ENCODE assay signal across 8 mouse cellular contexts in the genomic region with DNA sequence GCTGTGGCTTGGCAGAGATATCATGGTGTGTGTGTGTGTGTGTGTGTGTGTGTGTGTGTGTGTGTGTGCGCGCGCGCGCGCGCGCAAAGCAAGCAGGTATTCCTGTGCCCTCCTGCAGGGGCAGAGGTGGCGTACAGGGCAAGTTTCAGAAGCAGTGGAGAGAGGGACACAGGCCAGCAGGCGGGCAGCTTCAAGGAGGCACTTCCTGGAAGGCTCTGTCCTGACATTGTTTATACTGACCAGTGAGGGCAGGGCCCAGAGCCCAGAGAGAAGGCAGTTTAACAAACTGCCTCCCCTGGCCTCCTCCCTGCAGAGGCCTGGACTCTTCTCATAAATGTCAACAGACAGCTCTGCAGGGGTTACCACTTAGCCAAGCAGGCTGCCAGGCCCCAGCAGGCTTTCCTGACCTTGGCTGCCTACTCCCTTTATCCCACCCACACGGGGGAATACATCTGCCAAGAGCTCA. TPM values are rescaled to one million over a fixed set of nuclear protein-coding genes. Genes with fewer than 3 reads are reported as not detected.
DNase-seq lines count a peak whose midpoint lies in the region; ATAC-seq lines count a peak whose summit lies in the region.

No protein-coding gene starts in this region.

- no peaks in the 10 kb centered on the region for H3K27me3 ChIP-seq in heart, embryonic 10.5 days (ENCODE audit: insufficient read depth, poor library complexity, severe bottlenecking)
- no peaks in the 10 kb centered on the region for H3K27me3 ChIP-seq in embryonic facial prominence, embryonic 14.5 days (replicated peaks; ENCODE audit: control insufficient read depth, insufficient read depth, low read length)
- no peaks in the 10 kb centered on the region for H3K27me3 ChIP-seq in lung, embryonic 16.5 days (ENCODE audit: control insufficient read depth, insufficient read depth, low read depth, low read length)

- H3K4me2 ChIP-seq in embryonic facial prominence, embryonic 14.5 days (ENCODE audit: low read depth, low read length), result no peak overlapping the region
- no peak overlapping the region for H3K4me2 ChIP-seq in lung, embryonic 16.5 days (ENCODE audit: low read depth, low read length)

- no peak for DNase-seq in heart, embryonic 10.5 days (ENCODE audit: low spot score)
- DNase-seq in heart, postnatal 25 days (ENCODE audit: low spot score), result no peak
- DNase-seq in ZHBTc4 (ENCODE audit: low read depth, low spot score), result peak; percentile 36
- no peak for DNase-seq in embryonic facial prominence, embryonic 14.5 days (ENCODE audit: low spot score)
- peak; percentile 20 to 38 for DNase-seq in kidney, adult 8-10 months
- DNase-seq in right cerebral cortex, adult 2 months (ENCODE audit: low spot score in 2 of 2), result no peak
- no peak for DNase-seq in layer of hippocampus, adult 11-12 months (ENCODE audit: low spot score)

- H3K36me3 ChIP-seq in heart, embryonic 10.5 days, result peaks cover 7% of the 10 kb centered on the region
- peaks cover 16% of the 10 kb centered on the region; the same call in 1 of the 2 replicates for H3K36me3 ChIP-seq in embryonic facial prominence, embryonic 14.5 days (ENCODE audit: control insufficient read depth, insufficient read depth, low read length)
- no peaks in the 10 kb centered on the region for H3K36me3 ChIP-seq in lung, embryonic 16.5 days (ENCODE audit: control insufficient read depth, insufficient read depth, low read length)

- 57% methylated on average over 6 of the region's 11 CpGs for WGBS in heart, embryonic 10.5 days
- WGBS in embryonic facial prominence, embryonic 14.5 days, result 77% methylated on average over 11 of the region's 11 CpGs
- 19% methylated on average over 9 of the region's 11 CpGs for WGBS in lung, embryonic 16.5 days

- peak; percentile 26; the same call in 1 of the 2 replicates for ATAC-seq in embryonic facial prominence, embryonic 14.5 days (ENCODE audit: low read depth)
- peak; percentile 94 for ATAC-seq in lung, embryonic 16.5 days (ENCODE audit: low read depth)

- peaks cover 44% of the 10 kb centered on the region for H3K4me1 ChIP-seq in heart, embryonic 10.5 days
- peaks cover 24% of the 10 kb centered on the region for H3K4me1 ChIP-seq in embryonic facial prominence, embryonic 14.5 days (ENCODE audit: control insufficient read depth, insufficient read depth, low read length)
- H3K4me1 ChIP-seq in lung, embryonic 16.5 days (replicated peaks; ENCODE audit: control insufficient read depth, insufficient read depth, low read length), result peaks cover 27% of the 10 kb centered on the region

- no peaks in the 10 kb centered on the region for H3K9me3 ChIP-seq in heart, embryonic 10.5 days
- no peaks in the 10 kb centered on the region for H3K9me3 ChIP-seq in embryonic facial prominence, embryonic 14.5 days (ENCODE audit: control insufficient read depth, low read length)
- no peaks in the 10 kb centered on the region for H3K9me3 ChIP-seq in lung, embryonic 16.5 days (ENCODE audit: control insufficient read depth, low read length)

- intact Hi-C loops in heart, postnatal 25 days (cut with DNase I), result loop anchor here (5.0 kb wide), 2 partner anchors 42 to 77 kb away; partner anchors contain the start of gene Zcchc24

- H3K9ac ChIP-seq in embryonic facial prominence, embryonic 14.5 days (ENCODE audit: low read depth, low read length), result no peak overlapping the region; the same call in 1 of the 2 replicates
- H3K9ac ChIP-seq in lung, embryonic 16.5 days (ENCODE audit: low read length), result 0 out of 2 replicates have a peak overlapping the region, but pooled peaks have one; percentile 8

- H3K4me3 ChIP-seq in heart, embryonic 10.5 days, result no peak overlapping the region
- H3K4me3 ChIP-seq in embryonic facial prominence, embryonic 14.5 days (ENCODE audit: low read depth, low read length), result no peak overlapping the region
- no peak overlapping the region for H3K4me3 ChIP-seq in lung, embryonic 16.5 days (ENCODE audit: low read length)

- H3K27ac ChIP-seq in heart, embryonic 10.5 days, result peak overlapping the region; percentile 82
- H3K27ac ChIP-seq in embryonic facial prominence, embryonic 14.5 days (replicated peaks; ENCODE audit: low read depth, low read length), result peak overlapping the region; percentile 48
- H3K27ac ChIP-seq in lung, embryonic 16.5 days (ENCODE audit: low read length), result peak overlapping the region; percentile 77

RNA-seq across cellular contexts. Expression of gene Ppif, which starts 31.1 kb away (rescaled TPM):
- polyA plus RNA-seq in heart, embryonic 10.5 days (2016; fragmentation: Nextera tagmentation; extraction: Ambion mirVana), result 65.7 and 104 TPM in 2 replicates
- 100 to 1,000 TPM; 277 to 296 TPM for total RNA-seq in heart, postnatal 25 days (2021)
- 27.3 and 28.4 TPM in 2 replicates for polyA plus RNA-seq in embryonic facial prominence, embryonic 14.5 days (2014; fragmentation: Nextera tagmentation; extraction: Ambion mirVana)
- polyA plus RNA-seq in lung, embryonic 16.5 days (2015; fragmentation: Nextera tagmentation; extraction: Ambion mirVana), result 25.6 and 29.9 TPM in 2 replicates

RNA-seq across cellular contexts. Expression of gene Zcchc24, which starts 43.8 kb away (rescaled TPM):
- 15.2 and 16.9 TPM in 2 replicates for polyA plus RNA-seq in heart, embryonic 10.5 days (2016; fragmentation: Nextera tagmentation; extraction: Ambion mirVana)
- 10 to 100 TPM; 33.3 to 35.7 TPM for total RNA-seq in heart, postnatal 25 days (2021)
- 45.6 and 48.1 TPM in 2 replicates for polyA plus RNA-seq in embryonic facial prominence, embryonic 14.5 days (2014; fragmentation: Nextera tagmentation; extraction: Ambion mirVana)
- polyA plus RNA-seq in lung, embryonic 16.5 days (2015; fragmentation: Nextera tagmentation; extraction: Ambion mirVana), result 12.8 and 14.6 TPM in 2 replicates

Comparison
In these comparisons a context has a peak if more than half of its experiments do, and no peak if none do; other contexts are left out.
1. DNase-seq: peak in ZHBTc4 (single experiment) and kidney, adult 8-10 months (2 of 2); none in heart, embryonic 10.5 days (single experiment), heart, postnatal 25 days (single experiment), embryonic facial prominence, embryonic 14.5 days (single experiment), right cerebral cortex, adult 2 months (0 of 2) and layer of hippocampus, adult 11-12 months (single experiment).
2. Peak in every context shown above with its lines, with median percentiles within 50 percentile points of each other: H3K27ac ChIP-seq.